Mouse (Mus musculus): Measurements from ENCODE around the gene Rps19.

DNA sequence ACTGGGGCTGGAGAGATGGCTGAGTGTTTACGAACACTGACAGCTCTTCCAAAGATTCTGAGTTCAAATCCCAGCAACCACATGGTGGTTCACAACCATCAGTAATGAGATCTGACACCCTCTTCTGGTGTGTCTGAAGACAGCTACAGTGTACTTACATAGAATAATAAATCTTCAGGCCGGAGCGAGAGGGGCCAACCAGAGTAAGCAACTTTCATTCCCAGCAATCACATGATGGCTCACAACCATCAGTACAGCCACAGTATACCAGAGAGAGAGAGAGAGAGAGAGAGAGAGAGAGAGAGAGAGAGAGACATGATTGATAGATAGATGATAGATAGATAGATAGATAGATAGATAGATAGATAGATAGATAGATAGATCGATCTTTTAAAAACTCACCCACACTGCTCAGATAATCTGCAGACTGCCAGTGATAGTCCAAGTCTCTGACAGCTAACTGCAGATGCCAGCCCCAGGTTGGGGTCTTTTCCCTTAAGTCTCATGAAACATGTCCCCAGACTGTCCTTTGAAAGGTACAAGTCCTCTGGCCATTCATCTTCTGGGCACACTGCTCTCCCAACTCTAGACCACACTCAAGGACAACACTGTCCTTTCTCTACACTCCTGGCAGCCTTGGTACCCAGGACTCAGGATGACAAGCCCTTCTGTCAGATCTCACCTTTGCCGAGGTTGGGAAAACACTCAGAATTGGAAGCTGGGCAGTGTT, 32.4 kb upstream of the Rps19 start:
- TF ChIP-seq CTCF (conservative IDR thresholded peaks at IDR 0.05; ENCODE audit: insufficient read depth, insufficient read length, low read depth, low read length) (no peak), POLR2A (IDR thresholded peaks at IDR 0.05; ENCODE audit: low read depth, low read length) (no peak)

Measured in kidney, adult 2 months (tissue).